Mouse (Mus musculus) lung, embryonic 15.5 days (tissue): ENCODE results near the gene Klk1. TPM values are rescaled to one million over a fixed set of nuclear protein-coding genes. Genes with fewer than 3 reads are reported as not detected.
"Not testable (repeated sequence)": the region's sequence is repeated elsewhere in the genome, so short reads cannot be mapped to it uniquely, and the experiment has no call there.

Source experiments
- ATAC-seq: fragments of 200-750 bp; cut with Nextera tagmentation; 2 replicates; pipeline ENCODE4 v1.8.0; 2017; ENCODE audit warnings: moderate number of reproducible peaks, borderline replicate concordance; ENCODE audit not compliant: low FRiP score, low TSS enrichment; ENCODE audit errors: extremely low read depth
- H3K27ac ChIP-seq: fragments of 300-500 bp; sonication (generic); 2 replicates; pipeline ENCODE4 v1.5.1; 2015; ENCODE audit warnings: moderate library complexity, mild to moderate bottlenecking, inconsistent platforms
- H3K27me3 ChIP-seq: fragments of 300-500 bp; sonication (generic); 2 replicates; pipeline ENCODE4 v1.6.1; 2015; ENCODE audit warnings: inconsistent platforms
- H3K36me3 ChIP-seq: fragments of 300-500 bp; sonication (generic); 2 replicates; pipeline ENCODE4 v1.6.1; 2015; ENCODE audit warnings: inconsistent platforms
- H3K4me1 ChIP-seq: fragments of 300-500 bp; sonication (generic); 2 replicates; pipeline ENCODE4 v1.6.1; 2015; ENCODE audit warnings: inconsistent platforms
- H3K4me2 ChIP-seq: fragments of 300-500 bp; sonication (generic); 2 replicates; pipeline ENCODE4 v1.6.1; 2015; ENCODE audit warnings: inconsistent platforms, mild to moderate bottlenecking, moderate library complexity
- H3K4me3 ChIP-seq: fragments of 300-500 bp; sonication (generic); 2 replicates; pipeline ENCODE4 v1.5.1; 2015; ENCODE audit warnings: mild to moderate bottlenecking, inconsistent platforms
- H3K9ac ChIP-seq: fragments of 300-500 bp; sonication (generic); 2 replicates; pipeline ENCODE4 v1.6.1; 2015; ENCODE audit warnings: inconsistent platforms
- H3K9me3 ChIP-seq: fragments of 300-500 bp; sonication (generic); 2 replicates; pipeline ENCODE4 v1.6.1; 2016; ENCODE audit warnings: inconsistent platforms
- WGBS: fragments of 180-500 bp; shearing (Covaris S2); methylation state at CpG from one replicate; pipeline ENCODE4 v1.1.7; 2015; 5-methylcytosine and 5-hydroxymethylcytosine counted together
- polyA plus RNA-seq: library from polyadenylated mRNA; unstranded; fragments of >200 nt; fragmentation: Nextera tagmentation; extraction: Ambion mirVana; gene quantifications from 2 replicates; pipeline ENCODE4 v1.2.1, GENCODE M21; 2015

The Klk1 gene
- polyA plus RNA-seq, 1 experiment from 2014 or later, result 0.20 TPM

GRCm38 (mm10) chr7:44239913-44240312, 14.8 kb downstream of the Klk1 start:
- 32% methylated on average over 2 of the region's 2 CpGs for WGBS
- Histone ChIP-seq H3K36me3 (no peaks in the 10 kb centered on the region), H3K9me3 (no peaks in the 10 kb centered on the region), H3K4me1 (peaks cover under 1% of the 10 kb centered on the region; the same call in 1 of the 2 replicates), H3K9ac (no peak overlapping the region), H3K4me2 (no peak overlapping the region), H3K27ac (no peak overlapping the region), H3K27me3 (no peaks in the 10 kb centered on the region), H3K4me3 (no peak overlapping the region)
- ATAC-seq, result no peak

GRCm38 (mm10) chr7:44240712-44241111, 15.6 kb downstream of the Klk1 start:
- Histone ChIP-seq H3K4me1 (peaks cover 7% of the 10 kb centered on the region; the same call in 1 of the 2 replicates), H3K4me2 (no peak overlapping the region), H3K27me3 (no peaks in the 10 kb centered on the region), H3K9ac (no peak overlapping the region), H3K9me3 (no peaks in the 10 kb centered on the region), H3K27ac (no peak overlapping the region), H3K4me3 (no peak overlapping the region), H3K36me3 (no peaks in the 10 kb centered on the region)
- no peak for ATAC-seq
- 33% methylated on average over 1 of the region's 1 CpGs for WGBS

GRCm38 (mm10) chr7:44241163-44241562, 16.0 kb downstream of the Klk1 start:
- no peaks in the 10 kb centered on the region for H3K9me3 ChIP-seq
- H3K9ac ChIP-seq, result no peak overlapping the region
- H3K36me3 ChIP-seq, result no peaks in the 10 kb centered on the region
- ATAC-seq, result no peak
- peaks cover 7% of the 10 kb centered on the region; the same call in 1 of the 2 replicates for H3K4me1 ChIP-seq
- 61% methylated on average over 2 of the region's 2 CpGs for WGBS
- H3K27me3 ChIP-seq, result no peaks in the 10 kb centered on the region
- no peak overlapping the region for H3K4me3 ChIP-seq
- no peak overlapping the region for H3K27ac ChIP-seq
- no peak overlapping the region for H3K4me2 ChIP-seq

- Histone ChIP-seq H3K9me3 (no peaks in the 10 kb centered on the region), H3K36me3 (peaks cover 11% of the 10 kb centered on the region), H3K9ac (no peak overlapping the region), H3K4me2 (no peak overlapping the region), H3K4me1 (peaks cover 19% of the 10 kb centered on the region), H3K27ac (no peak overlapping the region), H3K4me3 (no peak overlapping the region), H3K27me3 (no peaks in the 10 kb centered on the region)
- no peak for ATAC-seq
- WGBS, result 60% methylated on average over 1 of the region's 1 CpGs
Observed at GRCm38 (mm10) chr7:44244080-44244479, 18.9 kb downstream of the Klk1 start.

- Histone ChIP-seq H3K27me3 (no peaks in the 10 kb centered on the region), H3K4me2 (peak within 1 kb of the TSS; percentile 63), H3K4me1 (peaks cover 19% of the 10 kb centered on the region), H3K36me3 (peaks cover 31% of the 10 kb centered on the region), H3K4me3 (peak within 1 kb of the TSS; percentile 99), H3K9me3 (no peaks in the 10 kb centered on the region), H3K9ac (peak within 1 kb of the TSS; percentile 91), H3K27ac (peak within 1 kb of the TSS; percentile 93)
- ATAC-seq, result peak; percentile 80
- WGBS, result under 1% methylated on average over 62 of the region's 62 CpGs
Observed at GRCm38 (mm10) chr7:44246055-44246983, 21.2 kb downstream of the Klk1 start, which contains the start of the genes 1700028J19Rik and 2410002F23Rik. Gene 1700028J19Rik, minus strand, starts transcription at chr7:44246695. Gene 2410002F23Rik, plus strand, starts transcription at chr7:44246722.

GRCm38 (mm10) chr7:44246984-44247470, 21.9 kb downstream of the Klk1 start:
- Histone ChIP-seq H3K27me3 (no peaks in the 10 kb centered on the region), H3K4me3 (peak overlapping the region; percentile 99), H3K27ac (peak overlapping the region; percentile 93), H3K36me3 (peaks cover 33% of the 10 kb centered on the region), H3K9ac (peak overlapping the region; percentile 91), H3K4me2 (peak overlapping the region; percentile 63), H3K9me3 (no peaks in the 10 kb centered on the region), H3K4me1 (peaks cover 19% of the 10 kb centered on the region)
- WGBS, result under 1% methylated on average over 23 of the region's 23 CpGs
- ATAC-seq, result peak; percentile 23; the same call in 1 of the 2 replicates

- no peak overlapping the region for H3K27ac ChIP-seq
- peak overlapping the region; percentile 63 for H3K4me2 ChIP-seq
- no peak for ATAC-seq
- H3K9me3 ChIP-seq, result no peaks in the 10 kb centered on the region
- peak overlapping the region; percentile 91; the same call in 1 of the 2 replicates for H3K9ac ChIP-seq
- H3K36me3 ChIP-seq, result peaks cover 42% of the 10 kb centered on the region
- H3K4me1 ChIP-seq, result peaks cover 19% of the 10 kb centered on the region
- peak overlapping the region; percentile 99 for H3K4me3 ChIP-seq
- no peaks in the 10 kb centered on the region for H3K27me3 ChIP-seq
- WGBS, result 75% methylated on average over 2 of the region's 2 CpGs
Observed at GRCm38 (mm10) chr7:44247971-44248370, 22.8 kb downstream of the Klk1 start.

- H3K27ac ChIP-seq, result no peak overlapping the region
- no peaks in the 10 kb centered on the region for H3K9me3 ChIP-seq
- no peak for ATAC-seq
- WGBS, result 93% methylated on average over 4 of the region's 4 CpGs
- H3K36me3 ChIP-seq, result peaks cover 44% of the 10 kb centered on the region
- H3K27me3 ChIP-seq, result no peaks in the 10 kb centered on the region
- peaks cover 19% of the 10 kb centered on the region for H3K4me1 ChIP-seq
- no peak overlapping the region for H3K9ac ChIP-seq
- H3K4me3 ChIP-seq, result no peak overlapping the region
- H3K4me2 ChIP-seq, result no peak overlapping the region
Observed at GRCm38 (mm10) chr7:44249248-44249647, 24.1 kb downstream of the Klk1 start.

- H3K4me2 ChIP-seq, H3K4me3 ChIP-seq, H3K9me3 ChIP-seq, H3K9ac ChIP-seq, ATAC-seq, H3K27me3 ChIP-seq, H3K27ac ChIP-seq: not testable (repeated sequence)
- Histone ChIP-seq H3K4me1 (peaks cover 12% of the 10 kb centered on the region), H3K36me3 (peaks cover 44% of the 10 kb centered on the region)
- 83% methylated on average over 17 of the region's 17 CpGs for WGBS
Observed at GRCm38 (mm10) chr7:44250732-44251275, 25.6 kb downstream of the Klk1 start.

GRCm38 (mm10) chr7:44253023-44253616, 28.0 kb downstream of the Klk1 start:
- H3K9ac ChIP-seq, result no peak overlapping the region
- WGBS, result 59% methylated on average over 15 of the region's 15 CpGs
- peaks cover 40% of the 10 kb centered on the region for H3K36me3 ChIP-seq
- ATAC-seq, result 0 out of 2 replicates have a peak, but pooled peaks have one; percentile 3
- no peak overlapping the region for H3K27ac ChIP-seq
- no peaks in the 10 kb centered on the region for H3K9me3 ChIP-seq
- H3K4me1 ChIP-seq, result peaks cover 4% of the 10 kb centered on the region
- no peak overlapping the region for H3K4me2 ChIP-seq
- no peak overlapping the region for H3K4me3 ChIP-seq
- no peaks in the 10 kb centered on the region for H3K27me3 ChIP-seq

GRCm38 (mm10) chr7:44254930-44255329, 29.8 kb downstream of the Klk1 start:
- Histone ChIP-seq H3K9ac (no peak overlapping the region), H3K9me3 (no peaks in the 10 kb centered on the region), H3K27ac (no peak overlapping the region), H3K4me3 (no peak overlapping the region), H3K36me3 (peaks cover 24% of the 10 kb centered on the region), H3K4me2 (no peak overlapping the region), H3K27me3 (no peaks in the 10 kb centered on the region), H3K4me1 (no peaks in the 10 kb centered on the region)
- WGBS, result 68% methylated on average over 6 of the region's 6 CpGs
- no peak for ATAC-seq
